Mouse (Mus musculus) kidney, embryonic 14.5 days (tissue): Measurements from ENCODE around the gene Il17rd. TPM values are rescaled to one million over a fixed set of nuclear protein-coding genes. Genes with fewer than 3 reads are reported as not detected.

Source experiments
- ATAC-seq: fragments of 200-750 bp; cut with Nextera tagmentation; 2 replicates; pipeline ENCODE4 v1.8.0; 2017; ENCODE audit warnings: moderate number of reproducible peaks, mild to moderate bottlenecking, moderate TSS enrichment, moderate library complexity; ENCODE audit not compliant: low FRiP score, low TSS enrichment
- H3K27ac ChIP-seq: fragments of 300-500 bp; sonication (generic); 2 replicates; pipeline ENCODE4 v1.5.1; 2014; ENCODE audit warnings: low read depth, mild to moderate bottlenecking, low read length, moderate library complexity, mixed read lengths
- H3K27me3 ChIP-seq: fragments of 300-500 bp; sonication (generic); 2 replicates; pipeline ENCODE4 v1.6.1; 2014; ENCODE audit warnings: mild to moderate bottlenecking, low read length; ENCODE audit not compliant: control insufficient read depth, insufficient read depth
- H3K36me3 ChIP-seq: fragments of 300-500 bp; sonication (generic); 2 replicates; pipeline ENCODE4 v1.6.1; 2014; ENCODE audit warnings: low read length, mixed read lengths; ENCODE audit not compliant: control insufficient read depth, insufficient read depth
- H3K4me1 ChIP-seq: fragments of 300-500 bp; sonication (generic); 2 replicates; pipeline ENCODE4 v1.6.1; 2014; ENCODE audit warnings: low read length, mixed read lengths; ENCODE audit not compliant: control insufficient read depth, insufficient read depth
- H3K4me2 ChIP-seq: fragments of 300-500 bp; sonication (generic); replicated peaks from 2 replicates; pipeline ENCODE4 v1.6.1; 2014; ENCODE audit warnings: low read depth, mild to moderate bottlenecking, low read length
- H3K4me3 ChIP-seq: fragments of 300-500 bp; sonication (generic); 2 replicates; pipeline ENCODE4 v1.5.1; 2014; ENCODE audit warnings: mild to moderate bottlenecking, low read length
- H3K9ac ChIP-seq: fragments of 300-500 bp; sonication (generic); 2 replicates; pipeline ENCODE4 v1.6.1; 2014; ENCODE audit warnings: low read depth, mild to moderate bottlenecking, low read length, moderate library complexity
- H3K9me3 ChIP-seq: fragments of 300-500 bp; sonication (generic); 2 replicates; pipeline ENCODE4 v1.6.1; 2016; ENCODE audit warnings: low read length; ENCODE audit not compliant: control insufficient read depth
- WGBS: fragments of 180-500 bp; shearing (Covaris S2); extraction: QIAGEN DNeasy Blood & Tissue Kit; methylation state at CpG from one replicate; pipeline ENCODE4 v1.1.7; 2014; 5-methylcytosine and 5-hydroxymethylcytosine counted together
- polyA plus RNA-seq: library from polyadenylated mRNA; unstranded; fragments of >200 nt; fragmentation: Nextera tagmentation; extraction: Ambion mirVana; gene quantifications from 2 replicates; pipeline ENCODE4 v1.2.1, GENCODE M21; 2014

Gene Il17rd
- polyA plus RNA-seq, 1 experiment from 2014 or later: 9.2 TPM

DNA sequence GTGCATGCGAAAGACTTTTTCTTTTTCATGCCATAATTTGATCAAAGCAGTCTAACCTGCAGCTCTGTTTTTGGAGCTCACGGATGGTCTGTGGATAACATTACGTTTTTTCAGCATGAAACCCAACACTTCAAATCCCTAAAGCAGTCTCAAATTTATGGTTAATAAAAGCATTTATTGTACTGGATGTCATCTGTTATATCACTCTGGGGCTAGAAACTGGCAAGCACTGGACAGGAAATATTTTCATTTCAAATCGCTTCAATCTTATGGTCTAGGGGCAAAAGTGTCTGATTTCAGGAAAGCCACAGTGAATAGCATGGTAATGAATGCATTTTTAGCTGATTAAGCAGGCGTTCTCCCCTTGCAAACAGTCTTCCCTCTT is 12.8 kb downstream of the Il17rd start:
- Histone ChIP-seq H3K9me3 (no peaks in the 10 kb centered on the region), H3K4me2 (no peak overlapping the region; the same call in 1 of the 2 replicates), H3K27ac (peak overlapping the region; percentile 84; the same call in 1 of the 2 replicates), H3K36me3 (no peaks in the 10 kb centered on the region), H3K27me3 (no peaks in the 10 kb centered on the region), H3K9ac (no peak overlapping the region), H3K4me3 (no peak overlapping the region), H3K4me1 (peaks cover 55% of the 10 kb centered on the region)
- ATAC-seq: no peak
- 28% methylated on average over 5 of the region's 5 CpGs for WGBS

DNA sequence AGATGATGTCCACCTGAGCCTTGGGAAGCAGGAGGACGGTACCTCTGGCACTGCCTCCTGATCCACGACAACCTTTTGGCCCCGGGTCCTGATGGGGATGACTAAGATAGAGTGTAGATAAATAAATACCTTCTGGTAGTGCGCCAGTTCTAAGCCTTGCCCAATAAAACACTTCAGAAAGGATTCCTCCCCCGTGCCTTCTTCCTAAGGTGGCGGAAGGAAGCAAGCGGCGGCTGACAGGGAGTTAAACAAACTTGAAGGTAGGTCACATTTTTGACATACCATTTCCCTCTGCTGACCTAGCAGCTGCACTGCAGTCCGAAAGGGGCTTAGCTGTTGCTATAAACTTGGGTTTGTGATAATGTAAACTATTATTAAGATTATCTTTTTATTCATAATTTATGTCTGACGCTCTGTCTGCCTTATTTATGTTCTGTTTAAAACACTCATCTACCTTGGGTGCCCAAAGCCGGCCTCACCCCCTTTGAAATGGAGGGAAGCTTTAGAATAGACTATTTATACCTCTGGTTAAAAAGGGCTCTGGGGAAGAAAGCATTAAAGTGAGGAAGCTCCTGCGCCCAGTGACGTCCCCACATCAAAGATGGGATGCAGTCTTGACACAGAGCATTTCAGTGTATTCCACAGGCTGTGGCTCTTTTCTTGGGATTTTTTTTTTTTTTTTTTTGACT is 19.9 kb downstream of the Il17rd start:
- H3K27me3 ChIP-seq: no peaks in the 10 kb centered on the region
- H3K36me3 ChIP-seq: no peaks in the 10 kb centered on the region
- no peak overlapping the region for H3K4me3 ChIP-seq
- peak; percentile 71 for ATAC-seq
- 10% methylated on average over 13 of the region's 13 CpGs for WGBS
- H3K9me3 ChIP-seq: no peaks in the 10 kb centered on the region
- H3K9ac ChIP-seq: no peak overlapping the region
- H3K4me2 ChIP-seq: no peak overlapping the region
- H3K27ac ChIP-seq: 0 out of 2 replicates have a peak overlapping the region, but pooled peaks have one; percentile 37
- H3K4me1 ChIP-seq: peaks cover 33% of the 10 kb centered on the region

DNA sequence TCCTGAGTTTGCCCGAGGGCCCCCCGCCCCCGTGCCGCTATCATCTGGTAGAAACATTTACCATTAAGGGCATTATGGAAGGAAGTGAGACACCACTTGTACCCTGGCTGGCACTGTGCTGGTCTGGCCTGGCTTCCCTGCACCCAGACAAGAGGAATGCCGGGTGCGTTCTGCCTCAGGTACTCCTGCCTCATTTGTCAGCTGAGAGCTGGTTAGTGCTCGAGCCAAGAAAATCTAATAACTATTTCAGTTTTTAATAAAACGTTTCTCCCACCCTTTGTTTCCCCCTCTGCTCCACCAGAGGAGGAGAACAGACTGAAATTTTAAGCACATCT is 20.4 kb downstream of the Il17rd start:
- no peaks in the 10 kb centered on the region for H3K36me3 ChIP-seq
- peaks cover 38% of the 10 kb centered on the region for H3K4me1 ChIP-seq
- no peak overlapping the region for H3K9ac ChIP-seq
- H3K27ac ChIP-seq: no peak overlapping the region
- H3K9me3 ChIP-seq: no peaks in the 10 kb centered on the region
- no peak overlapping the region for H3K4me3 ChIP-seq
- no peak for ATAC-seq
- WGBS: 18% methylated on average over 8 of the region's 8 CpGs
- H3K27me3 ChIP-seq: no peaks in the 10 kb centered on the region
- H3K4me2 ChIP-seq: no peak overlapping the region

DNA sequence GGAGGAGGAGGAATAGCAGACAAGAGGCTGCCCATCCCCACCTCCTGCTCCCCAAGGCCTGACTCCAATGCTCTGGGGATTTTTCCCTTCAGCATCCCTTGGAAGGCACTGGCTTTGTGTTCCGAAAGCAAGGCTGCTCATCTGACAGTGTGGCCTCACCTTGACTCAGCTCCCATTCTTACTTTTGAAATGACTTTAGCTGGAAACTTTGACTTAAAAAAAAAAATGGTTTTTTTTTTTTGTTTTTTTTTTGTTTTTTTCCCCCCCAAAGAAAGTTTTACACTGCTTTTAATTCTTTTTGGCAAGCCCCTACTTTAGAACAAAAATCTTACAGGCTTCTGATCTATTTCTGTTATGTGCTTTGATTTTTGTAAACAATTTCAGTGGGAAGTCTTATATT is 24.6 kb downstream of the Il17rd start:
- H3K27ac ChIP-seq: no peak overlapping the region

GRCm38 (mm10) chr14:27066171-27066929 is 27.6 kb downstream of the Il17rd start:
- H3K27ac ChIP-seq: peak overlapping the region; percentile 77
- peak; percentile 65; the same call in 1 of the 2 replicates for ATAC-seq
- no peaks in the 10 kb centered on the region for H3K27me3 ChIP-seq
- H3K4me2 ChIP-seq: no peak overlapping the region; the same call in 1 of the 2 replicates
- no peak overlapping the region for H3K4me3 ChIP-seq
- H3K36me3 ChIP-seq: no peaks in the 10 kb centered on the region
- no peaks in the 10 kb centered on the region for H3K9me3 ChIP-seq
- peaks cover 48% of the 10 kb centered on the region for H3K4me1 ChIP-seq
- H3K9ac ChIP-seq: 0 out of 2 replicates have a peak overlapping the region, but pooled peaks have one; percentile 12
- 16% methylated on average over 9 of the region's 9 CpGs for WGBS

More for the DNA sequence above, 24.6 kb downstream of the Il17rd start:
- H3K27me3 ChIP-seq: no peaks in the 10 kb centered on the region
- no peak for ATAC-seq
- peaks cover 40% of the 10 kb centered on the region for H3K4me1 ChIP-seq
- H3K4me3 ChIP-seq: no peak overlapping the region
- no peaks in the 10 kb centered on the region for H3K36me3 ChIP-seq
- WGBS: 90% methylated on average over 1 of the region's 1 CpGs
- no peak overlapping the region for H3K4me2 ChIP-seq
- no peaks in the 10 kb centered on the region for H3K9me3 ChIP-seq
- no peak overlapping the region for H3K9ac ChIP-seq

DNA sequence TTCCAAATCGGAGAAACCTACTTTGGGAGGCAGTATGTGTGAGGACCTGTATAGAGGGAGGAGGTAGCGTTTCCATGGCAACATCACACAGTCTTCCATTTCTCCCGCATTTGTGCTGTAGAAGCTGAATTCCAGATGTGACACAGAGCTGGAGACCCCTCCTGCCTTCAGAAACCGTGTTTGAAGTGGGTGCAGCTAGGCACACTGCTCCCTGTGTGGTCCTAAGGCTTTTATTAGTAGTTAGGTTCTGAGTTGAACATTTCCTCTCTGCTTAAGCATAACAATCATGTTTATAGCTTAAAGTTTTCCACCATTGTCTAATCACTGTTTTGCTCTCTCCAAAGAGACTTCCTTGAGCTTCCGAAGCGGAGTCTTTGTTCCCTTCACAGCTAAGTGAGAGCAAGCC is 29.1 kb downstream of the Il17rd start:
- no peak overlapping the region for H3K4me3 ChIP-seq
- ATAC-seq: no peak
- H3K9me3 ChIP-seq: no peaks in the 10 kb centered on the region
- H3K27me3 ChIP-seq: no peaks in the 10 kb centered on the region
- H3K27ac ChIP-seq: no peak overlapping the region
- peaks cover 58% of the 10 kb centered on the region for H3K4me1 ChIP-seq
- H3K9ac ChIP-seq: no peak overlapping the region
- WGBS: 39% methylated on average over 6 of the region's 6 CpGs
- H3K36me3 ChIP-seq: no peaks in the 10 kb centered on the region
- H3K4me2 ChIP-seq: no peak overlapping the region

DNA sequence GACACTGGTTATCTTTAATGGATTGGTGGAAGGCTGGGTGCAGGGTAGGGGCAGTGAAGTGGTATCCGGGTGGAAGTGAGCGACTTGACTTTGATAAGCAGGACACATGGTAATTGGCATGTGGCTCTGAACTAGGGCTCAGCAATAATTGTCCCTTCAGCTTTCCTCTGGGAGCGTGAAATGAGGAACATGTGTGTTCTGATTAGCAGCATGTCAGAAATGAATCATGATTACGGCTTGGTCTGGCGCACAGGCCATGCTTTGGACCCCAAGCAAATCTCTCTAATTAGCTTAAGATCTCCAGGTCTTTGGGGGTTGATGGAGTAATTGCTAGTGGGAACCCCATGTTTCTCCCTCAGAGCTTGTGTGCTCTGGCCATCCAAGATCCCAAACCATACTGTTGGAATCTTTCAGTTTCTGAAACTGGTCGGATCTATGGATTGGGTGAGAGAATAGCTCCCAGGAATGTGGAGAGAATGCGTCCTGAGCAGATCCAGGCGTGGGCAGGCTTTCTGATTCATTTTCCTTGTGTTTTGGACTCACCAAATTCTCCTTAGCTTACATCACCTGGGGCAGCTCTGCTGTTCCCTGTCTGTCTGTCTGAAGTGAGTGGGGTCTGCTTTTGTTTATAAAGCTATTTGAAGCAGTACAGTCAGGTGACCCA is 30.8 kb downstream of the Il17rd start:
- WGBS: 34% methylated on average over 8 of the region's 8 CpGs
- no peaks in the 10 kb centered on the region for H3K27me3 ChIP-seq

DNA sequence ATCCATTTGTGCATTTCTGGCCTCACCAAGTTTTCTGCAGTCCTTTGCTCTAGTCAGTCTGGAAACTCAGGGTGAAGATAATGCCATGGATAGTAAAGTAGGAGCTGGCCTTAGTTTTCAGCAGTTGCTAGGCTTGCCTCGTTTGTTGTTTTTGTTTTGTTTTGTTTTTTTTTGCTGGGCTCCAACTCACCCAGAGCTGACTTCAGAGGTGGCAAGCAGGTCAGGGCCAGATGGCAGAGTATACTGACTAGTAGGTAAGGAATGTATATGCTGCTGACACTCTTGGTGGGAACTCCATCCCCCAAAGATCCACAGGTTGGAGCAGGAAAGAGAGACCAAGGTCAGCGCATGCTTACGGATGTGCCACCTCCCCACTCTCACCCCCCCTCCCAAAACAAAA is 31.4 kb downstream of the Il17rd start:
- Histone ChIP-seq H3K27ac (0 out of 2 replicates have a peak overlapping the region, but pooled peaks have one; percentile 7), H3K36me3 (no peaks in the 10 kb centered on the region), H3K4me3 (no peak overlapping the region), H3K9ac (no peak overlapping the region), H3K4me2 (no peak overlapping the region), H3K9me3 (no peaks in the 10 kb centered on the region), H3K27me3 (no peaks in the 10 kb centered on the region), H3K4me1 (peaks cover 68% of the 10 kb centered on the region)
- WGBS: 29% methylated on average over 3 of the region's 3 CpGs
- no peak for ATAC-seq

More for the DNA sequence above, 30.8 kb downstream of the Il17rd start:
- H3K36me3 ChIP-seq: no peaks in the 10 kb centered on the region
- H3K9me3 ChIP-seq: no peaks in the 10 kb centered on the region
- no peak overlapping the region for H3K4me3 ChIP-seq
- ATAC-seq: no peak
- no peak overlapping the region for H3K4me2 ChIP-seq
- H3K4me1 ChIP-seq: peaks cover 63% of the 10 kb centered on the region
- no peak overlapping the region for H3K27ac ChIP-seq
- H3K9ac ChIP-seq: no peak overlapping the region
